Mouse (Mus musculus): ENCODE measurements around the gene Rln1.

- TF ChIP-seq CTCF (IDR thresholded peaks at IDR 0.05; ENCODE audit: borderline replicate concordance, insufficient read depth, low read depth, low read length) (no peak), POLR2A (IDR thresholded peaks at IDR 0.05; ENCODE audit: borderline replicate concordance, insufficient read depth, low read length) (no peak)
Observed at GRCm38 (mm10) chr19:29287863-29288262, 46.6 kb downstream of the Rln1 start.
